Mouse (Mus musculus) gastrocnemius, adult 8-10 months (tissue): ENCODE results near the gene Helb. TPM values are rescaled to one million over a fixed set of nuclear protein-coding genes. Genes with fewer than 3 reads are reported as not detected.

Source experiments
- DNase-seq, 2 experiments: peaks; one replicate each; pipeline ENCODE4 v3.0.0; 2022; ENCODE audit warnings: low spot score in 2 of 2
- total RNA-seq, 4 experiments: library from RNA; stranded (reverse); gene quantifications; 2 replicates each; pipeline ENCODE4 v1.2.4; 2022

Helb gene
- total RNA-seq, 4 experiments from 2014 or later = 4.7 to 5.1 (median 5.0) TPM

- DNase-seq = no peak
These were observed 17.7 kb downstream of the Helb start for GRCm38 (mm10) chr10:120095136-120095535.

DNA sequence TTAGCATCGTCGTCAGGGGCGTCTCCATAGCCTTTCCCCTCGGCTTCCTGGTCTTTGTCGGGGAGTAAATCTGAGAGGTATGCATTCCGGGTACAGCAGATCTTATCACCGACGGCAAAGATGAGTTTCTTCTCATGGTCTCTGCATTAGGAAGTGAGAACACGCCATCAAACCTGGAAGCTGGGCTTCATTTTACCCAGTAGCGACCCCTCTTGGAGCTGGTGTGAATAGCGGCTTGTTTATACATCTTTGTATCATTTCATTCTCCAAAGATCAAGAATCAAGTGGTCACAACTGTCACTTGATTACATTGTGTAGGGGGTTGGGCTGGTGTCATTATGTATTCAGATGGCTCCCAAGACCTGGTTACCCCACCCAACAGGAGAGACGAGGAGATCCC lies 20.2 kb downstream of the Helb start:
- DNase-seq = no peak

DNA sequence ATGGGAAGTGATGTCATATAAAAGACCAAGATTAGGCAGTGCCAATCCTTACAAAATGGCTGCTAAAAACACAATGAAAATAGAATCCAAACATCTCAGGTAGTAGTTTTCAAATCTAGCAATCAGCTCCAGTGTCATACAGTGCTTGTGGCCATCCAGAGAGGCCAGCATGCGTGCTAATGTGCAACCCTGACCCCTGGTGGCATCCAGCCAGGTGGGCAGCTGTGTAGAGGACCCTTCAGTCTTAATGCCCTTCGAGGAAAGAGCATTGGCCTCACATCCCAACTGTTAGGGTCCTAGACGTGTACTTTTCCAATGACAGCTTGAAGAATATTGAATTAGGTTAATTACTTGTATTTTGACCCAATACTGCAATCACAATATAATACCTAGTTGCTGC lies 34.9 kb downstream of the Helb start:
- DNase-seq = no peak

- no peak for DNase-seq
These were observed 46.5 kb downstream of the Helb start for GRCm38 (mm10) chr10:120066319-120066718.

GRCm38 (mm10) chr10:120064424-120064823 lies 48.4 kb downstream of the Helb start:
- no peak for DNase-seq

DNA sequence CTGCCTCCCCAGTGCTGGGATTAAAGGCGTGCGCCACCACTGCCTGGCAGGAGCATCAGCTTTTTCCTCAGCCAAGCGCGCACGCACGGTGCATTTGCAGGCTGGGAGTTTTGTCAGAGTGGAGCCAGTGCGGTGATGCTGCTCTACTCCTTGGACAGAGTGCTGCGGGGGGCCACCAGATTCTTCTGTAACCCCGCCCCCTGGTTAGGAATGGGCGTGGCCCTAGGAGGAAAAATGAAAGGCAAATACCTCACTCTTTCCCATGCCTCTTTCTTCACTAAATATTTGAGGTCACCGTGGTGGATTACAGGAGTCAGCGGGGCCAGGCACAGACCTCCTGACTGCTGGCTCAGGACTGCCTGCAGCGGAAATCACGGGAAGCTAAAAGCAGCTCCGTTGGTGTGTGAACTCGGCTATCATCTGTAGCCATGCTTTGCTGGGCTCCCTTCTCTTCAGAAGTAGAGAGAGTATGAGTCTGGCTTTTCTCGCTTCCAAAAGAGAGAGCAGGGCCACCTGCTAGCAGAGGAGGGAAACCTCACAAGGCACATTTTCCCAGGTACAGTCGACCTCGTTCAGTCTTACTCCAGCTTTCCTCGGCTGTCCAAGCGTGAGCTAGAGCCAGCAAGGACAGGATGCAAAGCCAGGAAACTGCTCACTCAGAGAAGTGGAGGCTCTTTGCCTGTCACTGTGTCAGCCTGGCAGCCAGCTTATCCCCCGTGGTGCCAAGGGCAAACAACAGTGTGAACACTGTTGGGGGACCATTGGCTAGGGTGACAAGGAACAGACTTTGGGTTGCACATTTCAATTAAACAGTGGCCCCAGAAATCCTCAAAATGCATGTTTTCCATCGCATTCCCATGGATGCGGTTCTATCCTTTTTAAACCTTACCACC lies 51.3 kb downstream of the Helb start:
- no peak for DNase-seq

DNA sequence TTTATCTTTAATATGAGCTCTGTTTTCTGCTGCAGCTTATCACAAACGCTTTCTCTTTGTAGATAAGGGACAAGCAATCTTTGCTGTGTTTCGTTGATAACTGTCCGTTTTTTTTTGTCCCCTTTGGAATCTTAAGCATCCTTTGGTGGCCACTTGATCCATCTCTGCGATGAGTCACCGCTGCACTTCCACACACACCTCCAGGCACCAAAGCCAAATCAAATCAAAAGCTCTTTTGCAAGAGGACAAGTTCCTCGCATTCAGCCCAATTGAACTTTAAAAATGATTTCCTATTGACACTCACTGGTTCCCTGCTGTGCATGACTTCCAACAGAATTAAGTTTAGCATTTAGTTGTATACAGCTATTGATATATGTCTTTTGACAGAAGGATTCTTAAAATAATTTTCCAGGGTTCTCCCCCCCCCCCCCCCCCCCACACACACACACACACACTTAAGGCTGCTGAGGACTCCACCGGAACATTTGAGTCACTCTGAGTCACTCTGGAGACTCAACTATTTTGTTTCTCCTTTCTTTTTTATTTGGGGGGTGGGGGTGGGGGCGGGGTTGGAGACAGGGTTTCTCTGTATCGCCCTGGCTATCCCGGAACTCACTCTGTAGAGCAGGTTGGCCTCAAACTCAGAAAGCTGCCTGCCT lies 52.1 kb downstream of the Helb start:
- DNase-seq = no peak

GRCm38 (mm10) chr10:120044714-120045234 lies 68.0 kb downstream of the Helb start:
- DNase-seq = no peak

DNA sequence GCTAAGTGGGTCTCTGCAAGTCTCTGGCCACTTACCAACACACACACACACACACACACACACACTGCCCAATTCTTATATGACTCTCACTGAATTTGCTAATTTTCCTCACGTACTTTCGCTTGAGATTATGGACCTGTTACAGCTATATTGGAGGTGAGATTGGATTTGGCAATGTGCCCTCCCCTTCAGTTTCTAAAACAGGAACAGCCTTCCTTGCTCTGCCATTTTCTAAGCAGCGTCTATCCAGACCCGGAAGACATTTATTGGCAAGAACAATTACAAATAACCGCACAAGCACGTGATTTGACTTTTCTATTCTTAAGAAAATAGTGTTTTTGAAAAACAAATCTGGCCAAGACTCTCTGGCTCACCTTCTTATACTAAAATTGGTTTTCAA lies 68.5 kb downstream of the Helb start:
- no peak for DNase-seq

DNA sequence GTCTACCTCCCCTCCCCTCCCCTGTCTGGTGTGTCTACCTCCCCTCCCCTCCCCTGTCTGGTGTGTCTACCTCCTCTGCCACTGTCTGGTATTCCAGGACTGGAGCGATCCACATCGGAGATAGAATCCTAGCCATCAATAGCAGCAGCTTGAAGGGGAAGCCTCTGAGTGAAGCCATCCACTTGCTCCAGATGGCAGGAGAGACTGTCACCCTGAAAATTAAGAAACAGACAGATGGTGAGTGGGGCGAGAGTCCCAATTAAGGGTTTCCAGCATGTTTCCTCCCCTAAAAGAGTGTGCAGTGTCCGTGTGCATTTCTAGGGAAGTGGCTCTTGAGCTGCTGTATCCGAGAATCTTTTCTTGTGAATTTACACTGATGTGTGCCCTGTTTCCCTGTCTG lies 74.6 kb downstream of the Helb start:
- no peak for DNase-seq

DNA sequence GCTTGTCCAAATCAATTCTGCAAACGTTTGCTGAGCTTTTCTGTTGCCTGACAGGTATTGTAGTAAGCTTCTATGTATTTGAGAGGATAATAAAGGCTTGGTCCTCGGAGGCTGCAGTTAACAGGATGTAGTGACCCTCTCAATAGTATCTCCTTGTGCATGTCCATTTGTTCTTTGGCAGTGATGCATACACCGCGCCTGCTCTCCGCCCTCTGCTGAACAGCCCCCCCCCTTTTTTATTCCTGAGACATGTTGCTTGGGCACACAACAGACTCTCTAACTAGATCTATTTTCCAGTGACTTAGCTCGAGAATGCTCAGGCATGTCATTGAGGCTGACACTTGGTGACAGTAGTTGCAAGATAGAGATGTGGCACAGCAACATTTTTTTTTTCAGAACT lies 77.0 kb downstream of the Helb start:
- DNase-seq = no peak

DNA sequence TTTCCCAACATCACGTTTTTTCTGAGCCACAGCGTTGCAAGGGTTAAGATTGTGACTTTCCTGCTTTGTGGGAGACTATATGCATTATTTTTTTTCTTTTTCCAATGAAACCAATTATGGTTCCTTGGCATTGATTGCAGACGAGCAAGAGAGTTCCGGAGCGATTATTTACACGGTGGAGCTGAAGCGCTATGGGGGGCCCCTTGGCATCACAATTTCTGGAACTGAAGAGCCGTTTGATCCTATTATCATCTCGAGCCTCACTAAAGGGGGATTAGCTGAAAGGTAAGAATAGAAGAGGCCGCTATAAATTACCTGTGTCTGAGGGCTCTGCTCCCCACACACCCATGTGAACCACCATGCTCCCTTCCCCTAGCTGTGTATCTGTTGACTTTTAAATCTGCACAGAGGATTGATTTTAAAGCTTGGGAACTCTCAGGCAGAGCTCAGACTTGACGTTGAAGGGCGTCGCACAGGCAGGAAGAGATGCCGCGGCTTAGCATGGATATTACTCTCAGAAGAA lies 77.5 kb downstream of the Helb start:
- DNase-seq = no peak

- DNase-seq = no peak
These were observed 78.9 kb downstream of the Helb start for GRCm38 (mm10) chr10:120033866-120034265.

Other genes with a start within 250 kb of the Helb start
- 10 to 100 TPM; 71.9 to 82.5 (median 78.6) TPM for gene Tmbim4, start 88.6 kb upstream of the Helb start, total RNA-seq
- 1 to 10 TPM; 1.1 to 2.8 (median 1.7) TPM for gene Irak3, start 89.1 kb upstream of the Helb start, total RNA-seq
- gene Llph, start 114.1 kb upstream of the Helb start, total RNA-seq = 10 to 100 TPM in 3 of 4 experiments, 1 to 10 TPM in 1; 9.5 to 15.0 (median 12.4) TPM